Comparison of ENCODE assay signal across 9 mouse cellular contexts in genomic region chr8:70820101-70820935, GRCm38 (mm10). TPM values are rescaled to one million over a fixed set of nuclear protein-coding genes. Genes with fewer than 3 reads are reported as not detected.
DNase-seq lines count a peak whose midpoint lies in the region; ATAC-seq lines count a peak whose summit lies in the region.
"Had no signal": no experiment of that assay in that cellular context is flagged by ENCODE, and none has a peak within 500 bp of the region (broad histone marks: within the 10 kb centered on the region; RNA-seq: fewer than 3 reads in every experiment).

No protein-coding gene starts in this region.

- H3K4me3 ChIP-seq in hindbrain, embryonic 16.5 days (ENCODE audit: low read length): no peak overlapping the region
- H3K4me3 ChIP-seq in liver, embryonic 11.5 days (ENCODE audit: low read depth, low read length): 0 out of 2 replicates have a peak overlapping the region, but pooled peaks have one; percentile 3
- no peak overlapping the region for H3K4me3 ChIP-seq in neural tube, embryonic 13.5 days

- no peak overlapping the region for H3K4me2 ChIP-seq in hindbrain, embryonic 16.5 days (ENCODE audit: low read length)
- peak overlapping the region; percentile 21 for H3K4me2 ChIP-seq in liver, embryonic 11.5 days
- H3K4me2 ChIP-seq in neural tube, embryonic 13.5 days: peak overlapping the region; percentile 21; the same call in 1 of the 2 replicates

- no peaks in the 10 kb centered on the region for H3K36me3 ChIP-seq in hindbrain, embryonic 16.5 days (ENCODE audit: control insufficient read depth, insufficient read depth, low read length)
- H3K36me3 ChIP-seq in liver, embryonic 11.5 days (ENCODE audit: control insufficient read depth, insufficient read depth, low read length): no peaks in the 10 kb centered on the region
- H3K36me3 ChIP-seq in neural tube, embryonic 13.5 days: no peaks in the 10 kb centered on the region

- H3K4me1 ChIP-seq in hindbrain, embryonic 16.5 days (ENCODE audit: control insufficient read depth, insufficient read depth, low read depth, low read length): peaks cover 2% of the 10 kb centered on the region; the same call in 1 of the 2 replicates
- H3K4me1 ChIP-seq in liver, embryonic 11.5 days (replicated peaks; ENCODE audit: control insufficient read depth, insufficient read depth, low read length): peaks cover 11% of the 10 kb centered on the region
- 0 out of 2 replicates have a peak, but pooled peaks cover 9% of the 10 kb centered on the region for H3K4me1 ChIP-seq in neural tube, embryonic 13.5 days (replicated peaks)

- H3K9me3 ChIP-seq in hindbrain, embryonic 16.5 days (ENCODE audit: control insufficient read depth, low read length): peaks cover 7% of the 10 kb centered on the region
- no peaks in the 10 kb centered on the region for H3K9me3 ChIP-seq in liver, embryonic 11.5 days (ENCODE audit: control insufficient read depth, low read length)
- H3K9me3 ChIP-seq in neural tube, embryonic 13.5 days: peaks cover 4% of the 10 kb centered on the region

- H3K27ac ChIP-seq in hindbrain, embryonic 16.5 days (ENCODE audit: low read depth, low read length): no peak overlapping the region
- no peak overlapping the region for H3K27ac ChIP-seq in liver, embryonic 11.5 days (ENCODE audit: low read depth, low read length)
- no peak overlapping the region for H3K27ac ChIP-seq in neural tube, embryonic 13.5 days (replicated peaks)
- H3K27ac ChIP-seq: macrophage had no signal

- H3K9ac ChIP-seq in hindbrain, embryonic 16.5 days (ENCODE audit: low read depth, low read length): no peak overlapping the region
- no peak overlapping the region for H3K9ac ChIP-seq in liver, embryonic 11.5 days (ENCODE audit: low read depth, low read length)
- H3K9ac ChIP-seq in neural tube, embryonic 13.5 days: no peak overlapping the region

- 5% methylated on average over 31 of the region's 31 CpGs for WGBS in hindbrain, embryonic 16.5 days
- WGBS in liver, embryonic 11.5 days: 7% methylated on average over 31 of the region's 31 CpGs
- 2% methylated on average over 31 of the region's 31 CpGs for WGBS in neural tube, embryonic 13.5 days

- ATAC-seq in hindbrain, embryonic 16.5 days: peak; percentile 48
- peak; percentile 61 for ATAC-seq in liver, embryonic 11.5 days (replicated peaks; ENCODE audit: low FRiP score)
- ATAC-seq in neural tube, embryonic 13.5 days (ENCODE audit: low read depth): peak; percentile 33

- peaks cover 20% of the 10 kb centered on the region for H3K27me3 ChIP-seq in hindbrain, embryonic 16.5 days (replicated peaks; ENCODE audit: control insufficient read depth, insufficient read depth, low read length)
- H3K27me3 ChIP-seq in liver, embryonic 11.5 days (replicated peaks; ENCODE audit: control insufficient read depth, insufficient read depth, low read length): peaks cover 12% of the 10 kb centered on the region
- H3K27me3 ChIP-seq in neural tube, embryonic 13.5 days: peaks cover 51% of the 10 kb centered on the region

- DNase-seq in urinary bladder, postnatal 14 days (ENCODE audit: low spot score): peak; percentile 75
- DNase-seq in urinary bladder, adult 2 months (ENCODE audit: low spot score): no peak
- peak; percentile 71 for DNase-seq in gastrocnemius, postnatal 14 days
- DNase-seq in liver, embryonic 11.5 days (ENCODE audit: low spot score): peak; percentile 64
- DNase-seq in cerebellum, adult 9-11 months: no peak
- no peak for DNase-seq in cerebellum, postnatal 10 days

- intact Hi-C loops in gastrocnemius, postnatal 14 days (cut with DNase I; ENCODE audit: low total_unique reads): no loop called here

RNA-seq across cellular contexts. Expression of gene Il12rb1, which starts 12.1 kb away (rescaled TPM):
- polyA plus RNA-seq in urinary bladder, adult 2 months (2012; rRNA removed): 0.58 and 0.94 TPM in 2 replicates
- under 1 TPM in 1 of 2 experiments, not detected in 1; 0.09 TPM for total RNA-seq in gastrocnemius, postnatal 14 days (2021)
- 0.11 and 0.14 TPM in 2 replicates for polyA plus RNA-seq in hindbrain, embryonic 16.5 days (2015; fragmentation: Nextera tagmentation; extraction: Ambion mirVana)
- polyA plus RNA-seq in liver, embryonic 11.5 days (2014; fragmentation: Nextera tagmentation; extraction: Ambion mirVana): 0.10 and 0.25 TPM in 2 replicates
- polyA plus RNA-seq in neural tube, embryonic 13.5 days (2015; fragmentation: Nextera tagmentation; extraction: Ambion mirVana): not detected in 2 replicates

RNA-seq across cellular contexts. Expression of gene Mast3, which starts 15.5 kb away (rescaled TPM):
- 19.5 and 19.7 TPM in 2 replicates for polyA plus RNA-seq in urinary bladder, adult 2 months (2012; rRNA removed)
- 1 to 10 TPM; 5.2 to 7.0 TPM for total RNA-seq in gastrocnemius, postnatal 14 days (2021)
- polyA plus RNA-seq in hindbrain, embryonic 16.5 days (2015; fragmentation: Nextera tagmentation; extraction: Ambion mirVana): 21.9 and 23.9 TPM in 2 replicates
- 18.2 and 19.3 TPM in 2 replicates for polyA plus RNA-seq in liver, embryonic 11.5 days (2014; fragmentation: Nextera tagmentation; extraction: Ambion mirVana)
- polyA plus RNA-seq in neural tube, embryonic 13.5 days (2015; fragmentation: Nextera tagmentation; extraction: Ambion mirVana): 15.8 and 17.6 TPM in 2 replicates

RNA-seq across cellular contexts. Expression of gene Arrdc2, which starts 19.2 kb away (rescaled TPM):
- polyA plus RNA-seq in urinary bladder, adult 2 months (2012; rRNA removed): 20.4 and 27.4 TPM in 2 replicates
- 10 to 100 TPM in 1 of 2 experiments, 1 to 10 TPM in 1; 4.8 to 71.3 TPM for total RNA-seq in gastrocnemius, postnatal 14 days (2021)
- 6.8 and 7.9 TPM in 2 replicates for polyA plus RNA-seq in hindbrain, embryonic 16.5 days (2015; fragmentation: Nextera tagmentation; extraction: Ambion mirVana)
- polyA plus RNA-seq in liver, embryonic 11.5 days (2014; fragmentation: Nextera tagmentation; extraction: Ambion mirVana): 13.4 and 14.5 TPM in 2 replicates
- polyA plus RNA-seq in neural tube, embryonic 13.5 days (2015; fragmentation: Nextera tagmentation; extraction: Ambion mirVana): 7.8 TPM in 2 replicates

RNA-seq across cellular contexts. Expression of gene Kcnn1, which starts 42.7 kb away (rescaled TPM):
- 5.5 and 5.6 TPM in 2 replicates for polyA plus RNA-seq in urinary bladder, adult 2 months (2012; rRNA removed)
- 1 to 10 TPM; 5.4 to 6.6 TPM for total RNA-seq in gastrocnemius, postnatal 14 days (2021)
- polyA plus RNA-seq in hindbrain, embryonic 16.5 days (2015; fragmentation: Nextera tagmentation; extraction: Ambion mirVana): 16.3 and 18.5 TPM in 2 replicates
- polyA plus RNA-seq in liver, embryonic 11.5 days (2014; fragmentation: Nextera tagmentation; extraction: Ambion mirVana): 0.47 and 0.73 TPM in 2 replicates
- 17.5 and 17.9 TPM in 2 replicates for polyA plus RNA-seq in neural tube, embryonic 13.5 days (2015; fragmentation: Nextera tagmentation; extraction: Ambion mirVana)

RNA-seq across cellular contexts. Expression of gene Pik3r2, which starts 43.8 kb away (rescaled TPM):
- 57.3 and 66.0 TPM in 2 replicates for polyA plus RNA-seq in urinary bladder, adult 2 months (2012; rRNA removed)
- total RNA-seq in gastrocnemius, postnatal 14 days (2021): 10 to 100 TPM; 23.0 to 27.9 TPM
- polyA plus RNA-seq in hindbrain, embryonic 16.5 days (2015; fragmentation: Nextera tagmentation; extraction: Ambion mirVana): 115 and 118 TPM in 2 replicates
- polyA plus RNA-seq in liver, embryonic 11.5 days (2014; fragmentation: Nextera tagmentation; extraction: Ambion mirVana): 41.5 and 44.6 TPM in 2 replicates
- 88.9 and 93.7 TPM in 2 replicates for polyA plus RNA-seq in neural tube, embryonic 13.5 days (2015; fragmentation: Nextera tagmentation; extraction: Ambion mirVana)

Comparison
In these comparisons a context has a peak if more than half of its experiments do, and no peak if none do; other contexts are left out.
1. DNase-seq: peak in urinary bladder, postnatal 14 days (single experiment), gastrocnemius, postnatal 14 days (single experiment) and liver, embryonic 11.5 days (single experiment); none in urinary bladder, adult 2 months (single experiment), cerebellum, adult 9-11 months (single experiment) and cerebellum, postnatal 10 days (0 of 2).
2. Peak in every context shown above with its lines, with median percentiles within 50 percentile points of each other: ATAC-seq.